Mouse (Mus musculus): ENCODE data around the gene 4930595D18Rik. TPM values are rescaled to one million over a fixed set of nuclear protein-coding genes. Genes with fewer than 3 reads are reported as not detected.

Gene 4930595D18Rik
- polyA plus RNA-seq, 1 experiment from 2014 or later = not detected

GRCm38 (mm10) chr12:111165831-111166591 lies 18.3 kb downstream of the 4930595D18Rik start, which contains the start of gene Traf3:
TSS of gene Traf3 (plus strand) at chr12:111166370.
- ChIA-PET CTCF (interaction anchor here (0.9 to 1.7 kb wide), 3 partner anchors 15 to 73 kb away, joined by 3 to 6 read pairs (median 3); no protein-coding TSS in a partner anchor), POLR2A (interaction anchor here (1.1 kb wide), 1 partner anchor 12 kb away, joined by 3 read pairs; no protein-coding TSS in a partner anchor)
- TF ChIP-seq CTCF (IDR thresholded peaks at IDR 0.05) = no peak
- H3K27me3 ChIP-seq = no peaks in the 10 kb centered on the region
- ATAC-seq (peak; percentile 10), DNase-seq (ENCODE audit: low read depth, low spot score) (no peak)
- in situ Hi-C loops (cut with MboI; ENCODE audit: low pct_unique_long_range_greater_than_20kb) = no loop called here

- no peak for TF ChIP-seq CTCF (IDR thresholded peaks at IDR 0.05)
- ChIA-PET CTCF (interaction anchor here (0.9 to 1.8 kb wide), 4 partner anchors 8 to 108 kb away, joined by 3 to 7 read pairs (median 5); no protein-coding TSS in a partner anchor), POLR2A (interaction anchor here (1.1 kb wide), 1 partner anchor 11 kb away, joined by 3 read pairs; no protein-coding TSS in a partner anchor)
- DNase-seq (ENCODE audit: low read depth, low spot score) (no peak), ATAC-seq (peak; percentile 32)
- H3K27me3 ChIP-seq = no peaks in the 10 kb centered on the region
- in situ Hi-C loops (cut with MboI; ENCODE audit: low pct_unique_long_range_greater_than_20kb) = no loop called here
Observed at GRCm38 (mm10) chr12:111165146-111165812, 19.0 kb downstream of the 4930595D18Rik start.

- peak; percentile 86 for DNase-seq (ENCODE audit: low read depth, low spot score)
- peak; percentile 84 for ATAC-seq
- no peaks in the 10 kb centered on the region for H3K27me3 ChIP-seq
- in situ Hi-C loops (cut with MboI; ENCODE audit: low pct_unique_long_range_greater_than_20kb) = no loop called here
- TF ChIP-seq CTCF (IDR thresholded peaks at IDR 0.05) = no peak
- POLR2A ChIA-PET = no interaction called here
- CTCF ChIA-PET = interaction anchor here (0.7 to 1.8 kb wide), 6 partner anchors 9 to 109 kb away, joined by 3 to 7 read pairs (median 4); no protein-coding TSS in a partner anchor
Observed at GRCm38 (mm10) chr12:111164310-111164751, 20.0 kb downstream of the 4930595D18Rik start.

- in situ Hi-C loops (cut with MboI; ENCODE audit: low pct_unique_long_range_greater_than_20kb) = no loop called here
- no peak for DNase-seq (ENCODE audit: low read depth, low spot score)
- ATAC-seq = no peak
- no peak for TF ChIP-seq CTCF (IDR thresholded peaks at IDR 0.05)
- ChIA-PET POLR2A (interaction anchor here (0.6 kb wide), 1 partner anchor 28 kb away, joined by 3 read pairs; no protein-coding TSS in a partner anchor), CTCF (no interaction called here)
- H3K27me3 ChIP-seq = no peaks in the 10 kb centered on the region
Observed at GRCm38 (mm10) chr12:111162312-111163061, 21.8 kb downstream of the 4930595D18Rik start.

GRCm38 (mm10) chr12:111161943-111162311 lies 22.4 kb downstream of the 4930595D18Rik start:
- POLR2A ChIA-PET = no interaction called here
- CTCF ChIA-PET = no interaction called here

GRCm38 (mm10) chr12:111160871-111161270 lies 23.4 kb downstream of the 4930595D18Rik start:
- ChIA-PET CTCF (no interaction called here), POLR2A (no interaction called here)
- TF ChIP-seq CTCF (IDR thresholded peaks at IDR 0.05) = no peak
- H3K27me3 ChIP-seq = no peaks in the 10 kb centered on the region
- ATAC-seq = no peak
- DNase-seq (ENCODE audit: low read depth, low spot score) = no peak
- in situ Hi-C loops (cut with MboI; ENCODE audit: low pct_unique_long_range_greater_than_20kb) = no loop called here

More at GRCm38 (mm10) chr12:111161943-111162311, 22.4 kb downstream of the 4930595D18Rik start:
- no peak for ATAC-seq
- H3K27me3 ChIP-seq = no peaks in the 10 kb centered on the region
- in situ Hi-C loops (cut with MboI; ENCODE audit: low pct_unique_long_range_greater_than_20kb) = no loop called here
- no peak for TF ChIP-seq CTCF (IDR thresholded peaks at IDR 0.05)
- no peak for DNase-seq (ENCODE audit: low read depth, low spot score)

GRCm38 (mm10) chr12:111159659-111160428 lies 24.4 kb downstream of the 4930595D18Rik start:
- ChIA-PET CTCF (no interaction called here), POLR2A (no interaction called here)
- DNase-seq (ENCODE audit: low read depth, low spot score) (no peak), ATAC-seq (no peak)
- no peak for TF ChIP-seq CTCF (IDR thresholded peaks at IDR 0.05)
- in situ Hi-C loops (cut with MboI; ENCODE audit: low pct_unique_long_range_greater_than_20kb) = no loop called here
- no peaks in the 10 kb centered on the region for H3K27me3 ChIP-seq

GRCm38 (mm10) chr12:111155756-111156155 lies 28.5 kb downstream of the 4930595D18Rik start:
- ChIA-PET CTCF (no interaction called here), POLR2A (no interaction called here)
- H3K27me3 ChIP-seq = peaks cover 6% of the 10 kb centered on the region
- TF ChIP-seq CTCF (IDR thresholded peaks at IDR 0.05) = no peak
- ATAC-seq (no peak), DNase-seq (ENCODE audit: low read depth, low spot score) (no peak)
- in situ Hi-C loops (cut with MboI; ENCODE audit: low pct_unique_long_range_greater_than_20kb) = no loop called here

GRCm38 (mm10) chr12:111154641-111155040 lies 29.6 kb downstream of the 4930595D18Rik start:
- no peak for DNase-seq (ENCODE audit: low read depth, low spot score)
- no peak for ATAC-seq
- in situ Hi-C loops (cut with MboI; ENCODE audit: low pct_unique_long_range_greater_than_20kb) = no loop called here
- TF ChIP-seq CTCF (IDR thresholded peaks at IDR 0.05) = no peak
- ChIA-PET POLR2A (interaction anchor here (0.6 to 1.7 kb wide), 2 partner anchors 11 to 60 kb away, joined by 3 read pairs; no protein-coding TSS in a partner anchor), CTCF (no interaction called here)
- peaks cover 6% of the 10 kb centered on the region for H3K27me3 ChIP-seq
